Comparison of ENCODE assay signal across 26 mouse cellular contexts in genomic region chr2:22866894-22867424, GRCm38 (mm10).
"Had no signal": no experiment of that assay in that cellular context is flagged by ENCODE, and none has a peak within 500 bp of the region (broad histone marks: within the 10 kb centered on the region; RNA-seq: fewer than 3 reads in every experiment).

No protein-coding gene starts in this region.

- H3K27ac ChIP-seq: heart, embryonic 10.5 days; hindbrain, embryonic 10.5 days; hindbrain, embryonic 12.5 days; hindbrain, embryonic 14.5 days; kidney, embryonic 15.5 days; kidney, postnatal 0 days; limb, embryonic 10.5 days; limb, embryonic 12.5 days; liver, embryonic 13.5 days had no signal

- H3K9ac ChIP-seq: heart, embryonic 12.5 days; hindbrain, embryonic 12.5 days; hindbrain, embryonic 14.5 days; kidney, embryonic 15.5 days; limb, embryonic 12.5 days; liver, embryonic 13.5 days had no signal

- H3K4me2 ChIP-seq: heart, embryonic 12.5 days; hindbrain, embryonic 12.5 days; hindbrain, embryonic 14.5 days; kidney, embryonic 15.5 days; limb, embryonic 12.5 days; liver, embryonic 11.5 days; liver, embryonic 13.5 days had no signal

- H3K4me1 ChIP-seq: heart, embryonic 10.5 days; heart, embryonic 12.5 days; hindbrain, embryonic 10.5 days; hindbrain, embryonic 12.5 days; kidney, embryonic 15.5 days; limb, embryonic 10.5 days; limb, embryonic 12.5 days; liver, embryonic 13.5 days had no signal

- H3K27me3 ChIP-seq: heart, embryonic 12.5 days; hindbrain, embryonic 12.5 days; kidney, embryonic 15.5 days; limb, embryonic 12.5 days; liver, embryonic 13.5 days had no signal

- ATAC-seq: hindbrain, embryonic 16.5 days; inflammation-experienced regulatory T-cells, adult 6 months had no signal

- H3K9me3 ChIP-seq: heart, embryonic 10.5 days; heart, embryonic 12.5 days; hindbrain, embryonic 10.5 days; hindbrain, embryonic 12.5 days; kidney, embryonic 15.5 days; limb, embryonic 10.5 days; limb, embryonic 12.5 days; liver, embryonic 13.5 days had no signal

- DNase-seq: gastrocnemius, postnatal 14 days; gastrocnemius, postnatal 36 days; heart, adult 18-20 months; heart, postnatal 10 days; heart, postnatal 4 days; kidney, adult 11 months; kidney, adult 2 months; kidney, adult 9 months; kidney, postnatal 14 days; kidney, postnatal 36 days; layer of hippocampus, adult 9-11 months; layer of hippocampus, postnatal 36 days; liver; liver, embryonic 13.5 days had no signal

- H3K36me3 ChIP-seq: heart, embryonic 10.5 days; heart, embryonic 12.5 days; hindbrain, embryonic 10.5 days; hindbrain, embryonic 12.5 days; kidney, embryonic 15.5 days; limb, embryonic 10.5 days; limb, embryonic 12.5 days had no signal

- H3K4me3 ChIP-seq: heart, embryonic 10.5 days; heart, embryonic 12.5 days; hindbrain, embryonic 10.5 days; hindbrain, embryonic 12.5 days; kidney, embryonic 15.5 days; limb, embryonic 10.5 days; limb, embryonic 12.5 days; liver, embryonic 13.5 days had no signal
